Mouse (Mus musculus) cerebellum, adult (tissue): ENCODE data around the gene Fmn2.

Source experiments
- ATAC-seq: cut with Nextera tagmentation; 2 replicates; pipeline ENCODE4 v1.9.2; 2017; ENCODE audit warnings: mild to moderate bottlenecking, moderate library complexity, mixed read lengths; ENCODE audit not compliant: insufficient number of reproducible peaks, low FRiP score, low TSS enrichment

The Fmn2 gene

DNA sequence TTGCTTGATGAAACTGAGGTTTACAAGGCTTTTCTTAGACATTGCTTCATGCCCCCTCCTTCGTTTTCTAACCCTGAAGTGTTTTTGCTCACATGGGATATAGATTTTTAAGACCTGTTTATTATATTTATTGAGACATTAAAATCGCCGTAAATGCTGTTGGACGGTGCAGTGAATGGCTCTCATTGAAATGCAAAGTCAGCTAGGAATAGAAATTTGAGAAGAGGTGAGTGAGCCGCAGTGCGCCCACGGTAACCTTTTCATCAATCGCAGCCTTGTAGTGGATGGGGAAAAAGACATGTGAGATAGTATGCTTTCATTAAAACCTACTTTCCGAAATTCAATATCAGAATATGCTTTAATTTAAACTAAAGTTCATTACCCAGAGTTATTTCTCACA is 153.7 kb downstream of the Fmn2 start:
- no peak for ATAC-seq

DNA sequence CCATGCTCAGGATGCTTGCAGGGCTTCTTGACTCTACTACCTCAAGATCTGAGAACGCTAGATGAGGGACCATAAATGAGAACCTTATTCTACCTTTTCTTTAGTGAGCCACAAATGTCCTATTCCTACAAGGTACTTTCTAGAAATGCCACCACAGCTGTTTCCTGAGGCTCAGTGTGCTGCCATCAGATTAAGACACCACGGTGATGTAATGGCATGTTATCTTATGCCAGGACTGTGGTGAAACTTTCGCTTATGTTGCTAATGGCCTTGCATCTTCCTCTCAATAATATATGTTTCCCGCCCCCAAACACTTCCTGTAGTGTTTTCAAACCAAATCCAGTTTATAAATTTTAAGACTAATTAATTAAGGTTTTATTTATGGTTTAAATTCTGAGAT is 154.9 kb downstream of the Fmn2 start:
- ATAC-seq, result no peak

DNA sequence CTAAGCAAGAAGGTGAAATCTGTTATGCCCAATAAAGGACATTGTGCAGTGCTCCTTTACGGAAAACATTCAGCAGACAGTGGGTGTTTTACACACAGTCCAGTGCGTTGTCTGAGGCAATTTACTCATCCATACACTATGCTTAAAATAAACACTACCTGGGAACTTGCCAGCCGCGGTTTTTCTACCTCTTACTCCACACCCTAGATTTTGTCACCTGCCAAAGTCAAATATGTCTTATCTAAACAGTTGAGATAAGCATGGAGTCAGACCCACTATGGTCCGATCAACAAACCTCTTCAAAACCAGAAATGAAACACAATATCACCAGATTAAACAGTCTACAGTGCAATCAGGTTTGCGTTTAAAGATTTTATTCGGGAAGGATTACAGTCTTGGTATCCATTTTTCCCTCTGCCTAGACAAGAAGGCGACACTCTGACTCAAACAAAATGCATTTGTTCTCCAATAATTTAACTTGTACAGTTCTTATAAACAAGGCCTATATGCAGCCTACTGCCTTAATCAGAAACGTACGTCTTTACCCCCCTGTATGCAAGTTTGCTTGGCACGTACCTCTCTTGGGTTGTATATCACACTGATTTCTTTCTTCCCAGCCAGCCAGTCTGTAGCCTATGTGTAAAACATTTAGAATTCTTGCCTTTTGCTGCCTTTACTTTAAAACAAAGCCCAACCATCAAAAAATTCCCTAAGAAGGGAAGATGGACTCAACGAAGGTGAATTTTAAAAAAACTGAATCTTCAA is 158.0 kb downstream of the Fmn2 start:
- ATAC-seq, result no peak

DNA sequence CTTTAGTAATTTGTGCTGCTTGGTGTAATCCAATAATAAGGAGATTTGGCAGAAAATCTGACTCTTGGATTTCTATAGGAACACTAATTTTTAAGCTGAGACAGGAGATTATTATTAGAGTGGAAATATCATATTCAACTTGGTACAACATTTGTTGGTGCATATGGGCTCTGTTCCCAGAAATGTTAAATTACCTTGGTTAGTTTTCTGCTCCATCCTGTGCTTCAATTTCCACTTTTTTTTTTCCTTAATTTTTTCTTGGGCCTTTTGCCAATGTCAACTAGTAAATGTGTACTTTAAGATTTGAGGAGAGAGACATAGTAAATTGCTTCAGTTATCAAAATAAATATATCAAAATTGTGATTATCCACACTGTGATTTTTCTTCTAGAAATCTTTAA is 163.5 kb downstream of the Fmn2 start:
- no peak for ATAC-seq

DNA sequence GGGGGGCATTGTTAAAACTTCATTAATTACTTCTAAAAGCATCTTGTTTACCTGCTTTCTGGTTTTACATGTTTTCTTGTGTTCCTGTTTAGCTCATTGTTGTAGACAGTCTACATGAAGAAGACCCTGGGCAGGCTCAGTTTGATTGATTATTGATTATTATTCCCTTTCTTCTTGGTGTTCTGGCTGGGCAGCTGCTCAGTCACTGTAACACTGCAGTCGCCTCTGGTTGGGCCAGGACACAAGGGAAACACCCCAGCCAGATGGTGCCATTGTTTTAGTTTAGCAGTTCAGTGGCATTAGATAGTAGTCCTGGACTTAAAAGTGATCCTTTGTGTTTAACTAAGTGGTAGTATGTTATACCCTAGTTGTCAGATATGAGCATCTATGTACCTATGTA is 167.5 kb downstream of the Fmn2 start:
- no peak for ATAC-seq

DNA sequence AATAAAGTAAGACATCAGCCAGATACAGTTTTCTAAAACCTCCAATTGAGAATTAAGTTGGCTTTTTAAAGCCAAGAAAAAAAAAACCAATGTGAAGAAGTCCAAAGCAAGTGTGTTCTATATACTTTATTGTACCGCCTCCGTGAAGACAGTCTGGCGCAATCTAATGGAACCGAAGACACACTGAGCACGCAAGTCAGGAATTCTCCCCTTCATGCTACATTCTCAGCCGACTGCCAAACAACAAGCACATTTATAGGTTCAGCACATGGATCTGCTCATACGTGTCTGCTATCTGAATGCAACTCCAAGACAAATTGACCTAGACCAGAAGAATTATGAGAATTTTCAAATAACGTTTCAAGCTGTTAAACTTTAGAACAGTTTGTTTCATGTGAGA is 169.2 kb downstream of the Fmn2 start:
- ATAC-seq, result no peak

DNA sequence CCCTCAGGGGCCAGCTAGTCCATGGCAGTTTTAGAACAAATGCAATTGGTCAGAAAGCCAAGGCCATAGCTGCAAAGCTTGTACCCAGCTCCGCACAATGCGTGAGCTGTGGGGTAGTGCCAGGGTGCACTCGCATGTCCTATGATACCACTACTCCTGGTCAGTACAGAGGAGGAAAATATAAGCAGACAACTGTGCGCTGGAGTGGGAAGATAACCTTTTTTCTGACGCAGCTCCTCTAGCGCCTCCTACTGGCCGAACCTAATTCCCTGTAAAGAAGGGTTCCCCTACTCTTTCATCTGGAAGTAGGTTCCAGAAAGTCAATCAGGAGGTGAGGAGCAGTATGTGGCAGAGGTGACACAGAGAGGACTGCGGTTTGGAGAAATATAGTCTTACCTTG is 173.0 kb downstream of the Fmn2 start:
- no peak for ATAC-seq

DNA sequence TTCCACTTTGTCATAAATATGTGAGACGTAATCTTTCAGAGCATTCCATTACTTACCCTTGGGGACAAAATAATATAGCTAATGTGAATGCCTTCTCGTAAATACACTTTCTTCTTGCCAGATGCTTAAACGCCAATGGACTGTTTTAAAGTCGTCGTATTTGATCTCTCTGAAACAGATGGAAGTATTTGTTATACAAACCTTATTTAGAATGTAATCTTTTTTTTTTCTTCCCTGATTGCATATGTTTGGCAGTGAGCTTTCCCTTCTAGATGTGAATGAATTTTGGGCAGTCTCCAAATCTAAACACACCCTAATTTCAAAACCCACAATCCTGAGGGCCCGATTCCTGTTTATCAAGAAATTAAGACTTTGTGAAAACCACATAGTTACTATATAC is 173.7 kb downstream of the Fmn2 start:
- no peak for ATAC-seq

DNA sequence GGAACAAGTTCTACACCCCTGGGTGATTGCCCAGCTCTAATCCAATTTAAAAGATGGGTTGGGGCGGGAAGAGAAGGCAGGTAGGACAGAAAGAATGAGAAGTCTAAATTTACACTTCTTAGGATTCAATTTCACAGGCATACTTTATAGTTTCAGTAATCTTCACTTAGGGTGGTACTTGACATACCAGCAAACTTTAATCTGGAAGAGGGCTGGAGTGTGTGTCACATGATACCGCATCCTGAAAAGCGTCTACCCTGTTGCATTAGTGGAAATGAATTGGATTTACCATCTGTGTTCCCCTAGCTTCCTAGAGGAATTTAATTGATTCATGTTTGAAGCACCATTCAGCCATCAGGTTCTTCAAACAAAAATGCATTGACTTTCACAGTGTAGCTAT is 174.6 kb downstream of the Fmn2 start:
- ATAC-seq, result no peak

DNA sequence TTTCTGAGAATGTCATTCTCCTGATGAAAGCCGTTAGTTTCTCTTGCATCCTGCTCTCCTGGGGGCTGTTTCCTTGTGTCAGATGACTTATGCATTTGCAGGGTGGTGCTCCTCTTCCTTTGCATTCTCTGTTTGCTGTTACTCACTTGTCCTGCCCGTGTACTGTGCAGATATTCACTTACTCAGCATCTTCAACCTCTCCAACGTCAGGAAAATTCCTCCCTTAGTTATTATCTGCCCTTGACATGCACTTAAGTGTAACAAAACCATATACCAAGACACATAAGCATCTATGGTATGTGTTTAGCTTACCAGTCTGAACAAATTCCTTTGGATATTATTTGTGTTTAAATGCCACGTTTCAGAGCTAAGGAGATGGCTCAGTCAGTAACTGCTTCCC is 175.6 kb downstream of the Fmn2 start:
- ATAC-seq, result no peak

DNA sequence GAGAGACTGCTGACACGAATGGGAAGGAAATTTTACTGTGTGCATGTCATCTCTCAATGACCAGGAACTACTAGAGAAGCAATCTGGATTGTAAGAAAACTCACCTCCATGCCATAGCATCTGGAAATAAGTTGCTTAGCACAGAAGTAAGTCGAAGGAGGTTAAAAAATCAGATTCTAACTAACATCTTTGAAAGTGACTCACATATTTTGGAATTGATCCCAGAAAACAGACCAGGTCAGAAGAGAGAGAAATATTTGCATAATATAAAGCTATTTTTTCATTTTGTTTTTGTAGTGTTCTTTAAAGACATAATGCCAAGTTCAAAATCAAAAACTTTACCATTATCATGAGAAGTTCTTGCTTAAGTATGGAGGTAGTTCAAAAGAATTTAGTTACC is 187.7 kb downstream of the Fmn2 start:
- ATAC-seq, result no peak

DNA sequence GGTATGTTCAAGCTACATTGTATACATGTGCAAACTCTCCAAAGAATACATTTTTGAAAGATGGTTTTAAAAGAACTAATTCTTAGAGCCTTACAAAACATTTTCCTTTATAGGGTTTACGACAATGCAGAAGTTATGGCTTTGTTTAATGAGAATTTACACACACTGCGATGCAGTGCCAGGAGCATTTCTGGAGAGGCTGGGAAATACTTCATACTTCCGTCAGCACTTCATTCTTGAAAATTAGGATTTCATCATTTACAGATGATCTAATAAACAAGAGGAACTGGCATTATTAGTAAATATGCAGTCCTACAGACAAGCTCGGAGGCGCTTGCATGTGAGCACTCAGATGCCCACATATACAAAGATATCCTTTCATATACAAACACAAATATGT is 199.2 kb downstream of the Fmn2 start:
- ATAC-seq, result no peak

DNA sequence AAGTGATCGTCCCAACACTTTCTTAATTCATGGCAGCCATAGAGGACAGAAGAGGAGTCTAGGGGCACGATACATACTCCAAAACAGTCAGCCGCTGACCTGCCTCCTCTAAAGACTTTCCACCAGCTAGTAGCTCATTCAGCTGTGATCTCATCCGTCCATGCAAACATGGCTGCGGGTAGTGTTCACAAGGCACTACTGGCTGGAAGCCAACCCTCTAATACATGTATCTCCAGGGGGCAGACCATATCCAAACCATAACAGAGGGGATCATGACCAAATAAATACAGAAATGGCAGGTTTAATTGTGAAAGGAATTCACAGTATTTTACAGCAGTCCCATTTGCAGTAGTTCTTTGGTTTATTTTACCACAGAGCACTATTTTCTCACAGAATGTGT is 200.2 kb downstream of the Fmn2 start:
- no peak for ATAC-seq

DNA sequence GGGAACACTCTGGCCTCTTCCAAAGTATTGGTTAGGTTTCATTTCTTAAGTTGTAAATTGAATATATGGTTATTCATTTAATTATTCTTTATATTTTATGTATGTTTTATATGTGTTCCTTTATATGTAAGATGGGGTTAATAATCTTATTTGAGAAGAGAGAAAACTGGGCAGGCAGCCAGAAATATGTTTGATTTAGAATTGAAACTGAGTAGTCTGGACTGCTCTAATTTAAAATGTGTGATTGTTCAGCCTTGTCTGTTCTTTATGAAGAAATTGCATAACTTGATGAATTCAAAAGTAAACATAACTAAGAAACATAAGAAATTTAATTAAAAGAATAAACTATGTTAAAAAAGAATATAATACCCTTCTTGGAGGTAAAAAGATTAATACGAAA is 202.3 kb downstream of the Fmn2 start:
- no peak for ATAC-seq

DNA sequence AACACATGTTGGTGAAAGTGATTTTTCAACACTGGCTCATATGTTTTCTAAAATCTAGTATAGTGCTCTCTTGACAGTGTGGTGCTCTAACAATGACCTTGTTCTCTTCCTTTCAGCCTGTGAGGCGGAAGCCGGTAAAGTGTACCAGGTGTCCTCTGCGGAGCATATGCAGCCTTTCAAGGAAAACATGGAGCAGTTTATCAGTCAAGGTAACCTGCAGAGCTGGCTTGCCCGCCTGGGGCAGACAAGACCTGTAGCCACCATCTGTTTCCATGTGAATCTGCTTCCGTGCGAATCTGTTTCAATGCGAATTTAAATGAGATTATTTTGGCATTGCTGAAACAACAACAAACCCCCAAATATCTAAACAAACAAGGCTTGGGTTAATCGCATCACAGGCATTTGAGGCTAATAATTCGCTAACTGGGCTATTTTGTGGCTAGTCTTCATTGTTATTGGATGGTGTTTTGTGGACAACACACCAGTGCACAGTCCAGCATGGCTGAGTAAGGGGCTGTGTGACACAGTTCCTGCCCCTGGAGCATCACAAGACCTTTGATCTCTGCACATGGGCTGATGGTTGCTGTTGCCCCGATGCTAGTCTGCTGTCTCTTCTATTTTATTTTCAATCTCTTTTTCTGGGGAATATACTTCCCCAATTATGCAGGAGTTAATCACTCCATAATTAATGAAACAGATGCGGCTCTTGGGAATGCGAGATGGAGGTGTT is 218.3 kb downstream of the Fmn2 start:
- ATAC-seq, result peak; percentile 99

DNA sequence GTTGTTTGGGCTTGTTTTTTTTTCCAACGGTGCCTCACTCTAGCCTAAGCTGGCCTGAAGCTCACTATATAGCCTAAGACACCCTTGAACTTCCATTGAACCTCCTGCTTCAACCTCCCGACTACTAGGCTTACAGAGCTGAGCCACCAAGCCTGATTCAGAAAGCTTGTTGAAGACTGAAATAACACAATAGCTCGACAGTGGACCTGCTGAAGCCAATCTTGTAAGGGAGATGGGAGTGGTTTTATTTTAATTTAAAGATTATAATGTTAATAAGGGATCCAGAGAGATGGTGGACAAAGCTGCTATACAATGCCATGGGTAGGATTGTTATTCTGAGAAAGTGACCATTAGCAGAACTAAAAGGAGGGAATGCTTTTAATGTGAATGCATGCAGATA is 227.1 kb downstream of the Fmn2 start:
- no peak for ATAC-seq

DNA sequence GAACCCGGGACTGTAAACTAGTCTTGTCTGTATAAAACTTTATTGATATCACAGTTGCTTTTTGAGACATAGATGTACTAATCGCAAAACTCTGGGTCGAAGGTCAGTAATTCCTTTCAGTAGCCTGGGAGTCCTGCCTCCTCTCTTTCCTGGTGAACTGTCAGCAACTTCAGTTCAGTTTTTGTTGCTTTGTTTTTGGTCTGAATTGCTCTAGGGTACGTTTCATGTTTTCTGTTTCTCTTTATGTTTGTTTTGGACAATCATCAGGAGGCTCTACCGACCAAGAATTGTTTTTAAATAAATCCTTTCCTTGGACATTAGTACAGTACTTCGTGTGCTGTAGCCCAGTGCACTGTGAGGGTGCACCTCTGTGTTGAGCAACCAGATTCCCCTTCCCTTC is 231.1 kb downstream of the Fmn2 start:
- no peak for ATAC-seq

DNA sequence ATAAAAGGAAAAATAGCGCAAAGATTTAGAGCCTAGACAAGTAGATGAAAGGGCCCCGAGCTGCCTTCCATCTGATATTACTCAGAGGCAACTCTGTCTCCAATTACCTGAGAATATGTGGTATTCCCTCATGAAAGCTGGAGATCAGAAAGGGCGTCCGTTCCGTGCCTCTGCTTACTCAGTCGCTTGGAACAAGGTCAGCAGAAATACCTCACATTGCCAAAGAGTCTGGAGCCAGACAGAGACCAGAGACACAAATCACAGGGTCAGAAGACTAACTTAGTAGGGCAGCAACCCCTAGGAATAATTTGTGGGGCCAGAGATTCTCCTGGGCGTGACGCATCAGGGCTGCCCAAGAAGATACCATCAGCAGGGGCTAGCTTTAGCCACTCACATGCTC is 237.3 kb downstream of the Fmn2 start:
- ATAC-seq, result no peak

DNA sequence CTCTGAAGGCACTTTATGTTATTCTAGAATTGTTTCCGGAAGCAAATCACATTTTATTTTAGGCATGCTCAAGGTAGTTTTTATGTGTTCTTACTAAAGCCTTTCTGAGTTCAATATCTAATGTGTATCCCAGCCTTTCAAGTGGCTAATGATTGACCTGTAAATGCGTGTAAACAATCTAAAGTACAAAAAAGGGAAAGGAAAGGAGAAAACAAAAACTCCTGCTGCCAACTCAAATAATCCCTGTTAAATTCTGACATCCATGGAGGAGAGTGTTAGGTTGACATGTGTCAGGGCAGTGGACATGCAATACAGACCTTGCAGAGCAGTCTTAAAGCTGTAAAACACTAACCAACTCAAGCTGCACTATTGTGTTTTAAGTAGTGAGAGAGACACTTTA is 241.0 kb downstream of the Fmn2 start:
- ATAC-seq, result no peak

DNA sequence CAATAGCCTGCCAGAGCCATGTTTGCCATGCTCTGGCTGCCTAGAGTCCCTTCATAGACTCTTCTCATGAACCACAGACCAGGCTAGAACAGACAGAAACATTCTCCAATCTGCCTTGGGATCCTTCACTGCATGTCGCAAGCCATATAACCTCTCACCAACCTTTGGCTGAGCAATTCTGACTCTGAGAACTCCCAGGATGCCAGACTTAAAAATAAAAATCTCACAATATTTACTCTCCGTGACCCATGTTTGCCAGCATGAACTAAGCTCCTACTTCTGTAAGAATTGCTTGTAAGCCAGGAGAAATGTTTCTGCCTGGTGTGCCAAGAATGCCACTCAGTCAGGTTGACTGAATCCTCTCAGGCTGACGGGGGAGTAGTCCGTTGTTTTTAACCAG is 246.9 kb downstream of the Fmn2 start:
- no peak for ATAC-seq

DNA sequence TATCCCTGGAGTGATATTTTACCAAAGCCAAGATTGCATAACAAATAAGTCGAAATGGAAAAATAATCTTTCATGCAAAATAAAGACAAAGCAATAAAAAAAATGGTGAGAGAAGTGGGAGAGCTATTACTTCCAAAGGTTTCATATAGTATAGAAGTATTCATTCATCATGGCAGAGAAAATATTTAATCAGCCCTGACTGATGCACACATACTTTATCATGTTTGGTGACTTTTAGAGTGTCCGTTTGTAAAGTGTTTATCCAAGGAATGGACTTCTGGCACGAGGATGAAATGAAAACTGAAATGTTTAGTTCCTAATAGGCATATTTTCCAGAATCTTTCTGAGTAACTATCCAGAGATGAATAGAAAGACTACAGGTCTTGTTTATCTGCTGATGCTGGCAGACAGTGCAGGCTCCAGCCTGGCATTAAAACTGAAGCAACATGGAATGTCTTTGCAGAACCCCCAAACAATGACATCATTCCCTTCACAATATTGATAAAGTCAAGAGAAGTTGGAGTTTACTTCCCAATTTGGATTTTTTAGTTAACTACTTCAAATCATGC is 249.4 kb downstream of the Fmn2 start:
- ATAC-seq, result no peak

DNA sequence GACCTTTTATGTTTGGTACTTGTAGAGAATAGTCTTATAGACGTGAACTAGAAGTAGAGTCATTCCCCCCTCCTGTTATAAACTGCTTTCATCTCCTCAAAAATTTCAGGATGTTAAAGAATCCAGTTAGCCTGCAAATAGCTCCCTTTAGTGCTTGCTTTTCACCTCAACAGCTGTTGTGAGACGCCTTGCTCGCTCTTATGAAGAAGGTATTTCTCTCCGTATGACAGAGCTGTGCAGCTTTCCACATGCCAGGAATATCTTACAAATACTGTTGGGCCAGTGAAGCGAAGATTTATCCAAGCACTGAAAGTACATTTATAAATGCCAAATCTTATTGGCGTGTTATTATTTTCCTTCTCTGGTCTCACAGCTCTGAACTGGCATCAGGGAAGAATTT is 257.7 kb downstream of the Fmn2 start:
- ATAC-seq, result no peak
